Mouse (Mus musculus) layer of hippocampus, postnatal 25 days (tissue): ENCODE measurements around the gene Gm5141. TPM values are rescaled to one million over a fixed set of nuclear protein-coding genes. Genes with fewer than 3 reads are reported as not detected.
"Not testable (repeated sequence)": the region's sequence is repeated elsewhere in the genome, so short reads cannot be mapped to it uniquely, and the experiment has no call there.

Source experiments
- DNase-seq, 2 experiments: peaks; one replicate each; pipeline ENCODE4 v3.0.0; 2022; ENCODE audit warnings: mixed read lengths in 2 of 2, low spot score in 1 of 2; ENCODE audit errors: extremely low spot score in 1 of 2
- microRNA-seq, 2 experiments: library from miRNA; unstranded; fragments of <30 nt; microRNA quantifications; one replicate each; pipeline ENCODE4 v1.2.0; 2021
- total RNA-seq, 2 experiments: library from RNA; stranded (reverse); gene quantifications; 2 replicates each; pipeline ENCODE4 v1.2.3; 2021

Gene Gm5141
- total RNA-seq: 1 to 10 TPM; 3.8 to 7.6 TPM

GRCm38 (mm10) chr13:62785199-62786134 is at the start of gene Gm5141:
TSS of gene Gm5141 (minus strand) at chr13:62785808.
- DNase-seq: peak; percentile 37 to 38

GRCm38 (mm10) chr13:62833341-62833740 is 47.7 kb upstream of the Gm5141 start:
- no peak for DNase-seq

- DNase-seq: no peak
These were observed 46.6 kb upstream of the Gm5141 start for GRCm38 (mm10) chr13:62832239-62832638.

DNA sequence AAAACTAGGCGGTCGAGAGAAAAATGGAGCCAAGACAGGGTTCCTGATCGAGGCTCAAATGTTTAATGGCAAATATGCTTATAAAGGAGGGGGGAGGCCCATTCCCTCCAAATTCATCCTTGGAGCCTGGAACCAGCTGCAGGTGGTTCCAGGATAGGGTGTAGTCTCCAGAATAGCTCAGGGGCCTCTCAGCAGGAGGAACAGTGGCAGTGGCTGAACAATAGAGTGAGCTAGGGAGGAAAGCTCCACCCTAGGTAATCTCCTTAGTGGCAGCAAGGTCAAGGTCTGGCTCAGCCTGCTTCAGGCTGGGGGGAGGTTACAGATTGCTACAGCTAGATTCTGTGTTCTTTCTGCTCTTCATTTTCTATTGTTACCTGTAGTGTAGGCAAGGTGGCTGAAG is 30.1 kb upstream of the Gm5141 start:
- not testable (repeated sequence) for DNase-seq

DNA sequence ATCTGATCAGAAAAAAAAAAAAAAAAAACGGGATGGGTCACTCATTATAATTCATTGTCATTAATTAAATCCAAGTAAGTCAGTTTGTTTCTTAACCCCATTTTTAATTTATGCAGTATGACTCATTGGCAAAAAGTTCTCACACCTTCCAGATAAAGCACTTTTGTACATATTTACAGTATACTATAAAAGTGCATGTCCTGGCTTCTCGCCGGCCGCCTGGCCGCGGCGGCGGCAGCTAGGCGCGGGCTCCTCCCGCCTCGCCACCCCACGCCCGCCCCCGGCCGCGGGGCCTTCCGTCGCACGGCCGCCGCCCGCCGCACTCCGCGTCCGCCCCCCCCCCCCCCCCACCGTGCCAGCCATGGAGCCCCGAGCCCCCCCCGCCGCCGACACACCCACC is 27.1 kb upstream of the Gm5141 start:
- DNase-seq: no peak

DNA sequence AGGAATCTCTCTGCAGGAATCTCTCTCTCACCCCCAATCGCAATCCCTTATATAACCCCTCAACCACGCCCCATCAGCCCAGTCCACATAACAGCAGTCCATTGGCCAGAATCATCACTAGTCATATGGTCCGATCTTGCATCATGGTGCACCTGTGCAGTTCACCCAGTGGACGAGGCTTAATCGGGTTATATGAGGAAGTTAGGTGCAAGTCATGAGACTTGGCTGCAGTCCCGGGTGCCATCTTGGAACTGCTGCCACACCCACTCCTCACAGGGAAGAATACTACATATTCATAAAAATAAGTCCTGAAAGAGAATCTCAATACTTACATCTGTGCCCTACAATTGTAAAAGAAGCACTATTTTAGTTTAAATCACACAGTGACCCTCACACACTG is 22.4 kb upstream of the Gm5141 start:
- DNase-seq: not testable (repeated sequence)

GRCm38 (mm10) chr13:62786135-62786493 is 506 bp upstream of the Gm5141 start:
- not testable (repeated sequence) for DNase-seq

GRCm38 (mm10) chr13:62763806-62764205 is 21.8 kb downstream of the Gm5141 start:
- DNase-seq: peak; percentile 13 to 57

GRCm38 (mm10) chr13:62760432-62761415 is 24.9 kb downstream of the Gm5141 start, which contains the start of gene Platr25:
TSS of gene Platr25 (minus strand) at chr13:62760709.
- peak; percentile 16 to 42 for DNase-seq

GRCm38 (mm10) chr13:62733322-62733721 is 52.3 kb downstream of the Gm5141 start:
- DNase-seq: no peak

Small RNA genes within 50 kb of the gene (microRNA-seq; reads per million reads assigned to microRNA genes)
- gene Gm24588 (0 reads per million in 2 experiments), gene Mir713 (0 reads per million in 2 experiments)

Other genes with a start within 250 kb of the Gm5141 start
- gene Zfp935, start 227.3 kb downstream of the Gm5141 start, total RNA-seq: under 1 TPM in 1 of 2 experiments, not detected in 1; 0.59 TPM
- 1 to 10 TPM; 6.0 to 8.7 TPM for gene Zfp934, start 214.6 kb downstream of the Gm5141 start, total RNA-seq
- 1 to 10 TPM; 3.3 to 4.2 TPM for gene 6720489N17Rik, start 161.6 kb downstream of the Gm5141 start, total RNA-seq
- gene Platr25, start 25.1 kb downstream of the Gm5141 start, total RNA-seq: 10 to 100 TPM; 11.4 to 11.7 TPM
- gene Fbp2, start 72.6 kb upstream of the Gm5141 start, total RNA-seq: not detected
- gene Fbp1, start 102.5 kb upstream of the Gm5141 start, total RNA-seq: under 1 TPM in 1 of 2 experiments, not detected in 1; 0.39 TPM
- 10 to 100 TPM; 70.6 to 82.7 TPM for gene 2010111I01Rik, start 179.1 kb upstream of the Gm5141 start, total RNA-seq